Mouse (Mus musculus) thymus, adult 2 months (tissue): Measurements from ENCODE around the gene Slc39a11. TPM values are rescaled to one million over a fixed set of nuclear protein-coding genes. Genes with fewer than 3 reads are reported as not detected.

Experiments used
- DNase-seq: peaks from one replicate; pipeline ENCODE4 v3.0.0; 2021
- H3K27ac ChIP-seq: fragments of 200-500 bp; 2 replicates; pipeline ENCODE4 v1.5.1; 2012; ENCODE audit warnings: low read length, control low read depth; ENCODE audit not compliant: control insufficient read depth, insufficient read depth
- H3K27me3 ChIP-seq: fragments of 200-500 bp; 2 replicates; pipeline ENCODE4 v1.6.1; 2012; ENCODE audit warnings: mild to moderate bottlenecking, low read length, moderate library complexity, mixed read lengths; ENCODE audit not compliant: control insufficient read depth, insufficient read depth
- H3K36me3 ChIP-seq: fragments of 200-500 bp; 2 replicates; pipeline ENCODE4 v1.6.1; 2012; ENCODE audit warnings: mild to moderate bottlenecking, low read length, moderate library complexity; ENCODE audit not compliant: control insufficient read depth, insufficient read depth
- H3K4me1 ChIP-seq: fragments of 200-500 bp; replicated peaks from 2 replicates; pipeline ENCODE4 v1.6.1; 2012; ENCODE audit warnings: low read length; ENCODE audit not compliant: control insufficient read depth, insufficient read depth
- H3K4me3 ChIP-seq: fragments of 200-500 bp; 2 replicates; pipeline ENCODE4 v1.5.1; 2012; ENCODE audit warnings: mild to moderate bottlenecking, low read length, control low read depth, moderate library complexity; ENCODE audit not compliant: control insufficient read depth, insufficient read depth
- CTCF ChIP-seq: fragments of 200-500 bp; IDR thresholded peaks from 2 replicates; pipeline ENCODE4 v1.5.1; 2012; ENCODE audit warnings: mild to moderate bottlenecking, control low read depth, low read length, moderate library complexity, borderline replicate concordance; ENCODE audit not compliant: control insufficient read depth, poor library complexity, insufficient read depth; ENCODE audit errors: extremely low read depth
- POLR2A ChIP-seq: fragments of 200-500 bp; IDR thresholded peaks from 2 replicates; pipeline ENCODE4 v1.6.1; 2012; ENCODE audit warnings: mild to moderate bottlenecking, low read length, control low read depth, moderate library complexity; ENCODE audit not compliant: control insufficient read depth, poor library complexity, insufficient read depth; ENCODE audit errors: extremely low read depth
- WGBS: fragments of 180-500 bp; shearing (Covaris S2); methylation state at CpG from one replicate; pipeline ENCODE4 v1.1.7; 2018; 5-methylcytosine and 5-hydroxymethylcytosine counted together
- polyA plus RNA-seq: library from polyadenylated mRNA; depleted of rRNA; stranded (reverse); fragments of >200 nt; gene quantifications from 2 replicates; pipeline ENCODE4 v1.2.3, GENCODE M21; 2012

Slc39a11 gene
- polyA plus RNA-seq, 1 experiment, result 18.0 TPM

- WGBS, result 96% methylated on average over 8 of the region's 8 CpGs
- Histone ChIP-seq H3K27me3 (no peaks in the 10 kb centered on the region), H3K4me1 (no peaks in the 10 kb centered on the region; the same call in 1 of the 2 replicates), H3K4me3 (no peak overlapping the region), H3K27ac (no peak overlapping the region), H3K36me3 (no peaks in the 10 kb centered on the region)
- no peak for DNase-seq
- no peak for TF ChIP-seq POLR2A
- no peak for TF ChIP-seq CTCF
Measured at GRCm38 (mm10) chr11:113274037-113274436, 375.8 kb downstream of the Slc39a11 start.

DNA sequence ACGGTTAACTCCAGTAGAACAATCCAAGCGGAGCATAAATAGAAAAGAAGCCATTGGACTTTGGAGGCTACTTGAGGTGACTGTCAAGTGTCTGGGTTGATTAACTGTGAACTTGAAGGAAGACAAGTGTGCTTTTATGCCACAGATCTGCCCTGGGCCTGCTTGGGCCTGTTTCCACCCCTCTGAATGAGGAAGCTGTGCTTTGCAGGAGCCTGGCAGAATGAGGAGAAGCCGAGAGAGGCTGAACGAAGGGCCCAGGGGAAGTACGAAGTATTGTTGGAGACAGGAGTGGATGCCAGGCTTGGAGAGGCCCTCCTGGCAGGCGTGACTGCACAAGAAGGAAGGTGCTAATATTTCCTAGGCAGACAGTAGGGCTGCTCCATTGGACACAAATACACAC, 378.0 kb downstream of the Slc39a11 start:
- 94% methylated on average over 6 of the region's 6 CpGs for WGBS
- H3K27ac ChIP-seq, result no peak overlapping the region

DNA sequence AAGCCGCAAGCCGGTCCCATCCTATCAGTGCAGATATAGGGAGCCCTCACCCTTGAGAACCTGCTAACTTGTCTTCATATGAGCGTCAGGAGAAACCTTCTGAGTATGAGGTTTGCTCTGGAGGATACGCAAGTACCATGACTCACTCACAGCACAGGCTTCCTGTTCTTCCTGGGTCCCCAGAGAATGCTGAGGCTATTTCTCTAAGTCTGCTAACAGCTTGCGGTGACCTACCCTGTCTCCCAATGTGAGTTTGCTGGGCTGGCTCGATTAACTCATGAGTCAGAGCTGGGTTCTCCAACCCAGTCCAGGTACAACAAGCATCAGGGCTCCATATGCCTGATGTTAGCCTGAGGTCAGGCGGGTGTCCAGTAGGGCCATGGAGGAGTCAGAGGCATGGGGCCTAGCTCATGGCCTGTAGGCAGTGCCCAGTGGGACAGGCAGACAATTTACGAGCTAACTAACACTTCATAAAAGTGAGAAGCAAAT, 381.0 kb downstream of the Slc39a11 start:
- no peak for DNase-seq
- 98% methylated on average over 8 of the region's 8 CpGs for WGBS
- H3K27ac ChIP-seq, result no peak overlapping the region
- H3K4me3 ChIP-seq, result no peak overlapping the region
- no peak for TF ChIP-seq POLR2A
- no peak for TF ChIP-seq CTCF
- H3K36me3 ChIP-seq, result no peaks in the 10 kb centered on the region
- peaks cover 14% of the 10 kb centered on the region for H3K4me1 ChIP-seq
- no peaks in the 10 kb centered on the region for H3K27me3 ChIP-seq

More for the DNA sequence above, 378.0 kb downstream of the Slc39a11 start:
- Histone ChIP-seq H3K4me3 (no peak overlapping the region), H3K36me3 (no peaks in the 10 kb centered on the region), H3K27me3 (no peaks in the 10 kb centered on the region), H3K4me1 (peaks cover 11% of the 10 kb centered on the region)
- TF ChIP-seq CTCF, result no peak
- TF ChIP-seq POLR2A, result no peak
- no peak for DNase-seq

DNA sequence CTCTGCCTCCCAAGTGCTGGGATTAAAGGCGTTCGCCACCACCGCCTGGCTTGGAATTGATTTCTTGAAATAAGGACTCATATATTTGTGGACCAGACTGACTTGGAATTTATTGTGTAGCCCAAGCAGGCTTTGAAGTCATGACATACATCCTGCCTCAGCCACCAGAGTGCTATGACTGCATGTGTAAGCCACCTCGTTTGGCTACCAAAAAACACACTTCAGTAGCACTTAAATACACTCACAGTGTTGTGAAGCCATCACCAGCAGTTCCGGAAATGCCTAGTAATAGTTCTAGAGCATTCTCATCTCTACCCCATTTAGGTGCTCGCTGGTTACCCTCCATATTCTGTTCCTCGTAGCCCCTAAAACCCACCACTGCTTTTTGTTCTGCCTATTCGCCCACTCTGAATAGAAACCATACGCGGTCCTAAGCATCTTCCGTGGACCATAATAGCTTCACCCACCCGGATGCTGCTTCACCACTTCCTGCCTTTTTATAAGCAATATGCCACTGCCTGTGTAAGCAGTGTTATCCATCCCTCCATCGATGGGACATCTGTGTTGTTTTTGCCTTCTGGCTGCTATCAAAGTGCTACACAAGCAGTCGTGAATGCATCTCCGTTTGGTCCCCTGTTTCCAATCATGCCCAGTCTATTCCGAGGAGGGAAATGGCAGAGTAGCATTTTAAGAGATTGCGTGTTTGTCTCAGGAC, 382.2 kb downstream of the Slc39a11 start:
- Histone ChIP-seq H3K4me1 (peaks cover 14% of the 10 kb centered on the region), H3K27me3 (no peaks in the 10 kb centered on the region), H3K27ac (peak overlapping the region; percentile 40), H3K36me3 (no peaks in the 10 kb centered on the region), H3K4me3 (no peak overlapping the region)
- WGBS, result 78% methylated on average over 17 of the region's 17 CpGs
- TF ChIP-seq CTCF, result no peak
- TF ChIP-seq POLR2A, result no peak
- no peak for DNase-seq

- Histone ChIP-seq H3K27me3 (no peaks in the 10 kb centered on the region), H3K27ac (no peak overlapping the region), H3K36me3 (no peaks in the 10 kb centered on the region), H3K4me3 (no peak overlapping the region), H3K4me1 (peaks cover 19% of the 10 kb centered on the region)
- 36% methylated on average over 4 of the region's 4 CpGs for WGBS
- DNase-seq, result no peak
- TF ChIP-seq CTCF (no peak), POLR2A (no peak)
Measured at GRCm38 (mm10) chr11:113266706-113267105, 383.2 kb downstream of the Slc39a11 start.

DNA sequence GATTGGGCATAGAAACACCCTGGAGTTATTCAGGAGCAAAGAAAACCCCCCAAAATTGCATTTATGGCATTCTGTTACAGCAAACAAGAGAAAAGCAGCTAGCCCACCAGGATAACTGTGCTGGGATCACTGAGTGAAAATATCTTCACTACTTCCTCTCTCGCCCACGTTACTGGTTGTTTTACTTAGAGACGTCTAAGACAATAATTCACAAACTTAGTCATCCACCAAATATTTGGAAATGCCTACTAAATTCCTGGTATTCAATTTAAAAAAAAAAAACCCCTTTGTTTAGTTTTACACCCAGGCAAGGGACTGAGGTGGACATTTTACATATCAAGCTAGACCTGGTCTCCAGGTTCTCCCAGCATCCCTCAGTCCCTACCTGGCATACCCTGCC, 384.3 kb downstream of the Slc39a11 start:
- 89% methylated on average over 3 of the region's 3 CpGs for WGBS
- H3K27ac ChIP-seq, result no peak overlapping the region
- no peak for DNase-seq
- no peak overlapping the region for H3K4me3 ChIP-seq
- H3K36me3 ChIP-seq, result no peaks in the 10 kb centered on the region
- H3K4me1 ChIP-seq, result peaks cover 19% of the 10 kb centered on the region
- no peak for TF ChIP-seq CTCF
- TF ChIP-seq POLR2A, result no peak
- no peaks in the 10 kb centered on the region for H3K27me3 ChIP-seq

GRCm38 (mm10) chr11:113263971-113264370, 385.9 kb downstream of the Slc39a11 start:
- WGBS, result 97% methylated on average over 7 of the region's 7 CpGs
- Histone ChIP-seq H3K4me3 (no peak overlapping the region), H3K36me3 (no peaks in the 10 kb centered on the region)

More at GRCm38 (mm10) chr11:113263971-113264370, 385.9 kb downstream of the Slc39a11 start:
- no peak for TF ChIP-seq POLR2A
- TF ChIP-seq CTCF, result no peak
- H3K27ac ChIP-seq, result no peak overlapping the region
- no peak for DNase-seq
- H3K4me1 ChIP-seq, result peaks cover 19% of the 10 kb centered on the region
- no peaks in the 10 kb centered on the region for H3K27me3 ChIP-seq
